Mouse (Mus musculus) midbrain, embryonic 15.5 days (tissue): Measurements from ENCODE around the gene Trappc3. TPM values are rescaled to one million over a fixed set of nuclear protein-coding genes. Genes with fewer than 3 reads are reported as not detected.

Experiments used
- ATAC-seq: fragments of 200-750 bp; cut with Nextera tagmentation; replicated peaks from 2 replicates; pipeline ENCODE4 v1.8.0; 2017; ENCODE audit warnings: moderate TSS enrichment
- H3K27ac ChIP-seq: fragments of 300-500 bp; sonication (generic); 2 replicates; pipeline ENCODE4 v1.5.1; 2015; ENCODE audit warnings: mild to moderate bottlenecking, inconsistent platforms
- H3K27me3 ChIP-seq: fragments of 300-500 bp; sonication (generic); replicated peaks from 2 replicates; pipeline ENCODE4 v1.6.1; 2015; ENCODE audit warnings: inconsistent platforms
- H3K36me3 ChIP-seq: fragments of 300-500 bp; sonication (generic); replicated peaks from 2 replicates; pipeline ENCODE4 v1.6.1; 2015; ENCODE audit warnings: inconsistent platforms
- H3K4me1 ChIP-seq: fragments of 300-500 bp; sonication (generic); 2 replicates; pipeline ENCODE4 v1.6.1; 2015; ENCODE audit warnings: inconsistent platforms
- H3K4me2 ChIP-seq: fragments of 300-500 bp; sonication (generic); 2 replicates; pipeline ENCODE4 v1.6.1; 2015; ENCODE audit warnings: inconsistent platforms, mild to moderate bottlenecking, moderate library complexity
- H3K4me3 ChIP-seq: fragments of 300-500 bp; sonication (generic); 2 replicates; pipeline ENCODE4 v1.5.1; 2015; ENCODE audit warnings: mild to moderate bottlenecking, inconsistent platforms
- H3K9ac ChIP-seq: fragments of 300-500 bp; sonication (generic); 2 replicates; pipeline ENCODE4 v1.6.1; 2015; ENCODE audit warnings: mild to moderate bottlenecking, inconsistent platforms
- H3K9me3 ChIP-seq: fragments of 300-500 bp; sonication (generic); 2 replicates; pipeline ENCODE4 v1.6.1; 2016; ENCODE audit warnings: inconsistent platforms
- WGBS: fragments of 180-500 bp; shearing (Covaris S2); methylation state at CpG from one replicate; pipeline ENCODE4 v1.1.7; 2015; ENCODE audit warnings: mixed read lengths; 5-methylcytosine and 5-hydroxymethylcytosine counted together
- polyA plus RNA-seq: library from polyadenylated mRNA; unstranded; fragments of >200 nt; fragmentation: Nextera tagmentation; extraction: Ambion mirVana; gene quantifications from 2 replicates; pipeline ENCODE4 v1.2.1, GENCODE M21; 2015

Trappc3 gene
- polyA plus RNA-seq, 1 experiment from 2014 or later, result 188 TPM

- Histone ChIP-seq H3K4me3 (no peak overlapping the region), H3K36me3 (peaks cover 13% of the 10 kb centered on the region; the same call in 1 of the 2 replicates), H3K9me3 (no peaks in the 10 kb centered on the region), H3K4me2 (no peak overlapping the region), H3K27me3 (no peaks in the 10 kb centered on the region), H3K27ac (no peak overlapping the region), H3K9ac (no peak overlapping the region), H3K4me1 (0 out of 2 replicates have a peak, but pooled peaks cover 3% of the 10 kb centered on the region)
- ATAC-seq, result no peak
- 76% methylated on average over 3 of the region's 3 CpGs for WGBS
These were observed 7.2 kb downstream of the Trappc3 start for GRCm38 (mm10) chr4:126269292-126269691.

GRCm38 (mm10) chr4:126273753-126274152 lies 11.6 kb downstream of the Trappc3 start:
- Histone ChIP-seq H3K4me3 (no peak overlapping the region), H3K9ac (no peak overlapping the region), H3K27ac (no peak overlapping the region), H3K27me3 (no peaks in the 10 kb centered on the region), H3K36me3 (peaks cover 13% of the 10 kb centered on the region; the same call in 1 of the 2 replicates), H3K4me2 (no peak overlapping the region), H3K4me1 (peaks cover 3% of the 10 kb centered on the region; the same call in 1 of the 2 replicates), H3K9me3 (no peaks in the 10 kb centered on the region)
- no peak for ATAC-seq
- WGBS, result 74% methylated on average over 13 of the region's 13 CpGs

GRCm38 (mm10) chr4:126275081-126275480 lies 13.0 kb downstream of the Trappc3 start:
- H3K36me3 ChIP-seq, result peaks cover 13% of the 10 kb centered on the region; the same call in 1 of the 2 replicates
- H3K9me3 ChIP-seq, result no peaks in the 10 kb centered on the region
- no peak for ATAC-seq
- H3K27me3 ChIP-seq, result no peaks in the 10 kb centered on the region
- no peak overlapping the region for H3K4me3 ChIP-seq
- no peak overlapping the region for H3K4me2 ChIP-seq
- no peak overlapping the region for H3K9ac ChIP-seq
- 88% methylated on average over 4 of the region's 4 CpGs for WGBS
- no peak overlapping the region for H3K27ac ChIP-seq
- H3K4me1 ChIP-seq, result peaks cover 3% of the 10 kb centered on the region; the same call in 1 of the 2 replicates

GRCm38 (mm10) chr4:126275681-126276131 lies 13.6 kb downstream of the Trappc3 start:
- Histone ChIP-seq H3K4me2 (no peak overlapping the region), H3K9me3 (no peaks in the 10 kb centered on the region), H3K9ac (no peak overlapping the region), H3K4me1 (peaks cover 3% of the 10 kb centered on the region; the same call in 1 of the 2 replicates), H3K27me3 (no peaks in the 10 kb centered on the region), H3K4me3 (no peak overlapping the region), H3K27ac (no peak overlapping the region), H3K36me3 (peaks cover 13% of the 10 kb centered on the region; the same call in 1 of the 2 replicates)
- WGBS, result 90% methylated on average over 13 of the region's 13 CpGs
- no peak for ATAC-seq

GRCm38 (mm10) chr4:126277906-126278564 lies 15.9 kb downstream of the Trappc3 start:
- no peaks in the 10 kb centered on the region for H3K9me3 ChIP-seq
- ATAC-seq, result peak; percentile 65
- H3K36me3 ChIP-seq, result peaks cover 11% of the 10 kb centered on the region; the same call in 1 of the 2 replicates
- no peak overlapping the region for H3K27ac ChIP-seq
- H3K27me3 ChIP-seq, result no peaks in the 10 kb centered on the region
- H3K4me1 ChIP-seq, result peaks cover 3% of the 10 kb centered on the region; the same call in 1 of the 2 replicates
- 7% methylated on average over 13 of the region's 13 CpGs for WGBS
- H3K4me3 ChIP-seq, result no peak overlapping the region
- H3K4me2 ChIP-seq, result peak overlapping the region; percentile 11; the same call in 1 of the 2 replicates
- no peak overlapping the region for H3K9ac ChIP-seq

GRCm38 (mm10) chr4:126278565-126278915 lies 16.4 kb downstream of the Trappc3 start:
- H3K27ac ChIP-seq, result no peak overlapping the region
- H3K27me3 ChIP-seq, result no peaks in the 10 kb centered on the region
- ATAC-seq, result no peak
- peaks cover 3% of the 10 kb centered on the region; the same call in 1 of the 2 replicates for H3K4me1 ChIP-seq
- H3K4me3 ChIP-seq, result no peak overlapping the region
- H3K4me2 ChIP-seq, result no peak overlapping the region
- no peaks in the 10 kb centered on the region for H3K9me3 ChIP-seq
- no peak overlapping the region for H3K9ac ChIP-seq
- H3K36me3 ChIP-seq, result peaks cover 7% of the 10 kb centered on the region; the same call in 1 of the 2 replicates
- WGBS, result 38% methylated on average over 9 of the region's 9 CpGs

GRCm38 (mm10) chr4:126278961-126279360 lies 16.8 kb downstream of the Trappc3 start:
- Histone ChIP-seq H3K27me3 (peaks cover 1% of the 10 kb centered on the region; the same call in 1 of the 2 replicates), H3K36me3 (peaks cover 3% of the 10 kb centered on the region; the same call in 1 of the 2 replicates), H3K4me1 (peaks cover 3% of the 10 kb centered on the region; the same call in 1 of the 2 replicates), H3K4me3 (no peak overlapping the region), H3K9me3 (no peaks in the 10 kb centered on the region), H3K27ac (no peak overlapping the region), H3K4me2 (no peak overlapping the region), H3K9ac (no peak overlapping the region)
- no peak for ATAC-seq
- 63% methylated on average over 9 of the region's 9 CpGs for WGBS

GRCm38 (mm10) chr4:126281706-126282105 lies 19.6 kb downstream of the Trappc3 start:
- Histone ChIP-seq H3K27me3 (peaks cover 20% of the 10 kb centered on the region), H3K9ac (no peak overlapping the region), H3K4me3 (no peak overlapping the region), H3K9me3 (no peaks in the 10 kb centered on the region), H3K27ac (no peak overlapping the region), H3K4me2 (no peak overlapping the region), H3K36me3 (no peaks in the 10 kb centered on the region; the same call in 1 of the 2 replicates), H3K4me1 (peaks cover 8% of the 10 kb centered on the region)
- no peak for ATAC-seq
- WGBS, result 68% methylated on average over 9 of the region's 9 CpGs

GRCm38 (mm10) chr4:126283582-126283981 lies 21.5 kb downstream of the Trappc3 start:
- Histone ChIP-seq H3K36me3 (no peaks in the 10 kb centered on the region), H3K9ac (no peak overlapping the region), H3K9me3 (no peaks in the 10 kb centered on the region), H3K27ac (no peak overlapping the region), H3K4me1 (peaks cover 5% of the 10 kb centered on the region), H3K27me3 (peaks cover 38% of the 10 kb centered on the region), H3K4me3 (no peak overlapping the region), H3K4me2 (no peak overlapping the region)
- no peak for ATAC-seq
- 87% methylated on average over 8 of the region's 8 CpGs for WGBS

- WGBS, result 3% methylated on average over 40 of the region's 42 CpGs
- no peak within 1 kb of the TSS for H3K27ac ChIP-seq
- H3K4me2 ChIP-seq, result peak within 1 kb of the TSS; percentile 44
- peaks cover 50% of the 10 kb centered on the region for H3K27me3 ChIP-seq
- H3K4me1 ChIP-seq, result peaks cover 5% of the 10 kb centered on the region
- no peak within 1 kb of the TSS for H3K9ac ChIP-seq
- ATAC-seq, result no peak
- H3K36me3 ChIP-seq, result no peaks in the 10 kb centered on the region
- peak within 1 kb of the TSS; percentile 23 for H3K4me3 ChIP-seq
- H3K9me3 ChIP-seq, result no peaks in the 10 kb centered on the region
These were observed 24.4 kb downstream of the Trappc3 start, which contains the start of gene Col8a2 for GRCm38 (mm10) chr4:126286492-126286891. Gene Col8a2, plus strand, starts transcription at chr4:126286793.

GRCm38 (mm10) chr4:126287302-126287995 lies 25.3 kb downstream of the Trappc3 start:
- H3K9ac ChIP-seq, result no peak overlapping the region
- ATAC-seq, result no peak
- peaks cover 50% of the 10 kb centered on the region for H3K27me3 ChIP-seq
- 25% methylated on average over 11 of the region's 11 CpGs for WGBS
- H3K36me3 ChIP-seq, result no peaks in the 10 kb centered on the region
- H3K9me3 ChIP-seq, result no peaks in the 10 kb centered on the region
- H3K4me3 ChIP-seq, result no peak overlapping the region
- H3K4me2 ChIP-seq, result no peak overlapping the region
- H3K27ac ChIP-seq, result no peak overlapping the region
- H3K4me1 ChIP-seq, result peaks cover 5% of the 10 kb centered on the region

GRCm38 (mm10) chr4:126288085-126288666 lies 26.1 kb downstream of the Trappc3 start:
- H3K36me3 ChIP-seq, result no peaks in the 10 kb centered on the region
- H3K9me3 ChIP-seq, result no peaks in the 10 kb centered on the region
- H3K4me3 ChIP-seq, result no peak overlapping the region
- no peak overlapping the region for H3K9ac ChIP-seq
- H3K4me1 ChIP-seq, result peaks cover 5% of the 10 kb centered on the region
- H3K27ac ChIP-seq, result no peak overlapping the region
- WGBS, result 36% methylated on average over 17 of the region's 17 CpGs
- H3K4me2 ChIP-seq, result no peak overlapping the region
- peaks cover 50% of the 10 kb centered on the region for H3K27me3 ChIP-seq
- no peak for ATAC-seq
